ENCODE assay signal across 8 mouse cellular contexts in genomic region chr8:90244458-90245145, GRCm38 (mm10).
DNase-seq lines count a peak whose midpoint lies in the region; ATAC-seq and TF ChIP-seq lines count a peak whose summit lies in the region.

No protein-coding gene starts in this region.

- ATAC-seq in cerebellum, adult (ENCODE audit: insufficient number of reproducible peaks, low FRiP score, low TSS enrichment) = peak; percentile 82
- ATAC-seq in forebrain, embryonic 15.5 days (replicated peaks) = peak; percentile 92
- no peak for ATAC-seq in CD4-positive, CD25-positive, alpha-beta regulatory T cell, adult 4 months

- no peaks in the 10 kb centered on the region for H3K79me2 ChIP-seq in CH12.LX (replicated peaks; ENCODE audit: control insufficient read depth, extremely low read depth, insufficient read depth, poor library complexity, severe bottlenecking)

- peak; percentile 66 for DNase-seq in CH12.LX (ENCODE audit: extremely low read depth)
- peak; percentile 19 to 29 for DNase-seq in layer of hippocampus, adult 8-10 months (ENCODE audit: low spot score in 2 of 2)
- peak; percentile 99 for DNase-seq in retina, postnatal 1 day
- no peak for DNase-seq in urinary bladder, postnatal 36 days (ENCODE audit: low spot score in 2 of 2)
- no peak for DNase-seq in right cerebral cortex, postnatal 36 days (ENCODE audit: low spot score in 2 of 2)

- TF ChIP-seq CTCF in CH12.LX (conservative IDR thresholded peaks at IDR 0.05 in 1 of 2, IDR thresholded peaks at IDR 0.05 in 1 of 2; ENCODE audit: low read depth in 2 of 2, low read length in 2 of 2) = peak in 1 of 2 experiments; percentile 25; a peak in 1 of 4 replicates

- H3K4me2 ChIP-seq in CH12.LX (ENCODE audit: insufficient read depth, low read depth, poor library complexity, severe bottlenecking) = no peak overlapping the region; the same call in 1 of the 2 replicates
- no peak overlapping the region for H3K4me2 ChIP-seq in forebrain, embryonic 15.5 days (replicated peaks)

- no peaks in the 10 kb centered on the region for H3K9me3 ChIP-seq in CH12.LX (replicated peaks; ENCODE audit: low read length)
- no peaks in the 10 kb centered on the region for H3K9me3 ChIP-seq in forebrain, embryonic 15.5 days

- in situ Hi-C loops in CH12.LX (cut with MboI; ENCODE audit: low pct_ligation_motif_present, low pct_unique_long_range_greater_than_20kb, low sequenced_read_pairs) = no loop called here

- TF ChIP-seq RAD21 in CH12.LX (IDR thresholded peaks at IDR 0.05; ENCODE audit: low read depth, low read length) = peak; percentile 36

- H3K36me3 ChIP-seq in CH12.LX (replicated peaks in 1 of 2; ENCODE audit: control insufficient read depth in 1 of 2, insufficient read depth in 1 of 2, low read length in 1 of 2) = no peaks in the 10 kb centered on the region
- 0 out of 2 replicates have a peak, but pooled peaks cover 4% of the 10 kb centered on the region for H3K36me3 ChIP-seq in forebrain, embryonic 15.5 days

- WGBS in forebrain, embryonic 15.5 days = 13% methylated on average over 10 of the region's 10 CpGs

- peak; percentile 37; the same call in 1 of the 2 replicates for TF ChIP-seq EP300 in CH12.LX (IDR thresholded peaks at IDR 0.05; ENCODE audit: low read length)

- no peaks in the 10 kb centered on the region for H3K27me3 ChIP-seq in CH12.LX (replicated peaks)
- H3K27me3 ChIP-seq in forebrain, embryonic 15.5 days = no peaks in the 10 kb centered on the region

- H3K9ac ChIP-seq in CH12.LX (ENCODE audit: insufficient read depth, low read depth) = no peak overlapping the region
- H3K9ac ChIP-seq in forebrain, embryonic 15.5 days (replicated peaks) = no peak overlapping the region

- no peak overlapping the region for H3K27ac ChIP-seq in CH12.LX (ENCODE audit: insufficient read depth, low read depth)
- peak overlapping the region; percentile 70 for H3K27ac ChIP-seq in forebrain, embryonic 15.5 days (replicated peaks)

- H3K4me3 ChIP-seq in CH12.LX (replicated peaks in 1 of 3; ENCODE audit: low read depth in 2 of 3, low read length in 2 of 3, poor library complexity in 1 of 3) = no peak overlapping the region
- no peak overlapping the region for H3K4me3 ChIP-seq in forebrain, embryonic 15.5 days

- TF ChIP-seq POLR2A in CH12.LX (IDR thresholded peaks at IDR 0.05; ENCODE audit: low read depth, low read length) = no peak

- H3K4me1 ChIP-seq in CH12.LX (ENCODE audit: control insufficient read depth in 1 of 2, insufficient read depth in 2 of 2) = peaks cover 0 to 21% of the 10 kb centered on the region in 2 experiments; a peak in 2 of 4 replicates
- peaks cover 54% of the 10 kb centered on the region for H3K4me1 ChIP-seq in forebrain, embryonic 15.5 days

- dilution Hi-C loops in CH12.LX (cut with MboI; ENCODE audit: extremely low pct_ligation_motif_present, extremely low pct_unique_long_range_greater_than_20kb, low sequenced_read_pairs) = no loop called here

TF ChIP-seq in CH12.LX, 34 proteins besides CTCF, POLR2A, EP300 and RAD21:
- TF ChIP-seq SIN3A (IDR thresholded peaks at IDR 0.05; ENCODE audit: low read length) (no peak), HCFC1 (IDR thresholded peaks at IDR 0.05; ENCODE audit: low read depth, low read length) (no peak), MAFK (IDR thresholded peaks at IDR 0.05; ENCODE audit: insufficient replicate concordance, low read length) (no peak), ZMIZ1 (IDR thresholded peaks at IDR 0.05; ENCODE audit: low read depth, low read length) (no peak), BHLHE40 (IDR thresholded peaks at IDR 0.05; ENCODE audit: low read depth, low read length) (no peak), CHD1 (IDR thresholded peaks at IDR 0.05; ENCODE audit: low read depth, low read length) (no peak), UBTF (IDR thresholded peaks at IDR 0.05; ENCODE audit: low read depth, low read length) (no peak), JUN (IDR thresholded peaks at IDR 0.05; ENCODE audit: insufficient read depth, low read depth, low read length) (no peak), NRF1 (IDR thresholded peaks at IDR 0.05; ENCODE audit: low read depth, low read length) (no peak), MXI1 (IDR thresholded peaks at IDR 0.05; ENCODE audit: low read depth, low read length) (no peak), TBP (conservative IDR thresholded peaks at IDR 0.05; ENCODE audit: low read depth, low read length) (no peak), POLR2AphosphoS2 (IDR thresholded peaks at IDR 0.05; ENCODE audit: low read depth, low read length) (no peak), TCF12 (IDR thresholded peaks at IDR 0.05; ENCODE audit: low read depth, low read length) (peak; percentile 73; the same call in 1 of the 2 replicates), PAX5 (IDR thresholded peaks at IDR 0.05; ENCODE audit: low read length) (no peak), ELF1 (IDR thresholded peaks at IDR 0.05; ENCODE audit: low read depth, low read length) (no peak), SMC3 (IDR thresholded peaks at IDR 0.05; ENCODE audit: low read depth, low read length) (peak; percentile 30; the same call in 1 of the 2 replicates), MEF2A (IDR thresholded peaks at IDR 0.05; ENCODE audit: borderline replicate concordance, low read depth, low read length) (no peak), KAT2A (IDR thresholded peaks at IDR 0.05; ENCODE audit: insufficient replicate concordance, low read length) (no peak), ETS1 (conservative IDR thresholded peaks at IDR 0.05; ENCODE audit: low read depth, low read length) (peak; percentile 92), IRF4 (IDR thresholded peaks at IDR 0.05; ENCODE audit: low read depth, low read length) (peak; percentile 7; the same call in 1 of the 2 replicates), E2F4 (IDR thresholded peaks at IDR 0.05; ENCODE audit: insufficient replicate concordance, low read depth, low read length) (no peak), MAZ (IDR thresholded peaks at IDR 0.05; ENCODE audit: low read depth, low read length) (no peak), NELFE (IDR thresholded peaks at IDR 0.05; ENCODE audit: low read depth, low read length) (no peak), GABPA (IDR thresholded peaks at IDR 0.05; ENCODE audit: insufficient replicate concordance, low read depth, low read length) (no peak), RCOR1 (conservative IDR thresholded peaks at IDR 0.05; ENCODE audit: low read depth, low read length) (no peak), ZKSCAN1 (IDR thresholded peaks at IDR 0.05; ENCODE audit: borderline replicate concordance, low read depth, low read length) (no peak), CHD2 (IDR thresholded peaks at IDR 0.05; ENCODE audit: low read length) (no peak), ZC3H11A (IDR thresholded peaks at IDR 0.05; ENCODE audit: low read depth, low read length) (no peak)

Comparison
In these comparisons a context has a peak if more than half of its experiments do, and no peak if none do; other contexts are left out.
1. DNase-seq: peak in CH12.LX (single experiment), layer of hippocampus, adult 8-10 months (2 of 2) and retina, postnatal 1 day (single experiment); none in urinary bladder, postnatal 36 days (0 of 2) and right cerebral cortex, postnatal 36 days (0 of 2).